Mouse (Mus musculus): Measurements from ENCODE around the gene Atl3.

DNA sequence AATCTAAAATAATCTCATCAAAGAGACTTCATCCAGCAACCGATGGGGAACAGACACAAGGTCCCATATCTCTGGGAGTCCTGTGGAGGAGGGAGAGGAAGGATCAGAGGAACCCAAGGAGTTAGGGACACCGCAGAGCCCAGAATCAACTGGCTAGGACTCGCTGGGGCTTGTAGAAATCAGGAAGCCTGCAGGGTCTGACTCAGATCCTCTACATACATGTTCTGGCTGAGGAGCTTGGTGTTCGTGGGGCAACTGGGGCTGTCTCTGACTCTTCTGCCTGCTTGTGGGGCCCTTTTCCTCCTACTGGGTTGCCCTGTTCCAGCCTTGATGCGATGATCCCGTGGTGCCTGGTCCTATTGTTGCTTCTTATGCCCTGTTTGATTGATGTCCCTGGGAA is 1.9 kb upstream of the Atl3 start:
- no peak for TF ChIP-seq CTCF (IDR thresholded peaks at IDR 0.05; ENCODE audit: low read depth)
- TF ChIP-seq EP300 (IDR thresholded peaks at IDR 0.05; ENCODE audit: low read depth), result no peak

All from heart, postnatal 0 days (tissue).